Mouse (Mus musculus) small intestine, adult 2 months (tissue): ENCODE data around the gene Crlf3.

Experiments used
- CTCF ChIP-seq: fragments of 200-500 bp; IDR thresholded peaks from 2 replicates; pipeline ENCODE4 v1.5.1; 2012; ENCODE audit warnings: low read depth, mild to moderate bottlenecking, control low read depth, inconsistent platforms, low read length, moderate library complexity, mixed read lengths; ENCODE audit not compliant: insufficient replicate concordance, insufficient read length; ENCODE audit errors: extremely low read depth
- POLR2A ChIP-seq: fragments of 200-500 bp; IDR thresholded peaks from 2 replicates; pipeline ENCODE4 v1.6.1; 2012; ENCODE audit warnings: low read depth, mild to moderate bottlenecking, control low read depth, inconsistent platforms, low read length, moderate library complexity

DNA sequence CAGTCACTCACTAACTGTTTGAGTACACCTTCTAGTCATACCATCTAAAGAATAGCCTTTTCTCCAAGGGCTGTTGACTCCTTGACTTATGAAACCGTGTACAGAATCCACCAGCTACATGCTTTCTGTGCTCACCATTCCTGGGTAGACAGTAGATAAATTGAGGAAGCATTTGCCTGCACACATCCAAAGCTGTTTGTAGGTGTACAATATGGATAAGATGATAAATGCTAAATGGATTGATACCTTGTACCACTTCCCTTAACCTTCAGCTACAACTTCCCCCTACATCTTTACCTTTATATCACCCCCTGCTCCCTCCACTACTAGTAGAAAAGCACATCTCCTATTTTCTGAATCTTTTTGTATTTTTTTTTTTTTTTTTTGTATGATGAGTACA, 23.6 kb upstream of the Crlf3 start:
- TF ChIP-seq CTCF (no peak), POLR2A (no peak)
